Mouse (Mus musculus) embryo, embryonic 11 days (tissue): ENCODE results near the gene Itm2c.

ENCODE experiments used
- DNase-seq: peaks from one replicate; pipeline ENCODE4 v3.0.0-alpha.2; 2015

The Itm2c gene

DNA sequence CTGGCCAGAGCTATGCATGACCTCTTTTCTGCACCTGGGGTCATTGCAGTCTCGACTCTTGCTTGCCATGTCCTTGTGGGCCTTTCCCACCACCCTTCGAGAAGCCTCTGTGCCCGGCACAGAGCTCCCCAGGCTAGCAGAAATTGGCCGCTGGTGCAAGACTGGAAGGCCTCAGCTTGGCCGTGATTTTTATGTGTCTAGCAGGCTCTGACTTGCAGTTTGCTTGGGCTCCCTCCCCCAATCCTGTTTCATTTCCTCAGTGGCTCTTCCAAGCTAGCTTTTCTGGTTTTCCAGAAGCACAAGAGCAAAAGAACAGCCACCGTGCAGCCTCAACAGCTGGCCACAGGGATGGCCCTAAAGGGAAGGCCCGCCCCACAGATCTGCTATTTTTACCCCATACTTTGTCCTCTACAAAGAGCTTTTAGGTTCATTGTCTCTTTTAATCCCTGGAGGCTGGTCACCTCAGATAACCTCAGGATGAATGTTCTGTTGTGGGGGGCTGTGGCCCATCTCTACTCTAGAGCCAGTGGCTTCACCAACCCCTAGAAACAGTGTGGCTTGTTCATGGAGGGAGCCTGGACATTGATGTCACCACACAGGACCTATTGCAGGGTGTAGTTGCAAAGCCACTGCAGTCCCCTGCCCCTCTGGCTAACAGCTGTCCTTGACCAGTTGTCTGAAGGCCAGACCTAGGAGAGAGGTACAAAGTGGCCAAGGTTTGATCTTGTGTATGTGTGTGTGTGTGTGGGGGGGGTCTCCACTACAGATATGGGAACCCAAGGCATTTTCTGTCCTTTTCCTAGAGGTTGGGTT is 6.6 kb downstream of the Itm2c start:
- no peak for DNase-seq

GRCm38 (mm10) chr1:85901516-85902107 is 7.5 kb downstream of the Itm2c start:
- no peak for DNase-seq

DNA sequence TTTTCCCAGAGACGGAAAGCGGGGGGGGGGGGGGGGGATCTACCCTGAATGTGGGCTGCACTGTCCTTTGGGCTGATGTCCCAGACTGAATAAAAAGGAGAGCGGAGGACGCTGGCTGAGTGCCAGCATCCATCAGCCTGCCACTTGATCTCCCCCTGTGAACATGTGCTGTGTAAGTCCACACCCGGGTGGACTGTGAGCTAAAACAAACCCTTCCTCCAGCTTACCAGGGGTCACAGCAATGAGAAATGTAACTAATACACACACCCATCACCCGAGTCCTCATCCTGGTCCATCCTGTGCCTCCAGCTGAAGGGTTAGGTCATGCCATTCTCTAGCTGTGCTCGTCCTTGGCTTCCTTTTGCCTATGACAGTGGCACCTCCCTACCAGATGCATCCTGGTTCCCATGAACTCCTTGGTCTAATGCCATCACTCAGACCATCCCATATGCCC is 8.1 kb downstream of the Itm2c start:
- DNase-seq: no peak

GRCm38 (mm10) chr1:85906892-85907291 is 12.8 kb downstream of the Itm2c start:
- no peak for DNase-seq

- DNase-seq: no peak
Measured at GRCm38 (mm10) chr1:85908754-85909590, 14.9 kb downstream of the Itm2c start.

GRCm38 (mm10) chr1:85913078-85913755 is 19.1 kb downstream of the Itm2c start:
- no peak for DNase-seq

DNA sequence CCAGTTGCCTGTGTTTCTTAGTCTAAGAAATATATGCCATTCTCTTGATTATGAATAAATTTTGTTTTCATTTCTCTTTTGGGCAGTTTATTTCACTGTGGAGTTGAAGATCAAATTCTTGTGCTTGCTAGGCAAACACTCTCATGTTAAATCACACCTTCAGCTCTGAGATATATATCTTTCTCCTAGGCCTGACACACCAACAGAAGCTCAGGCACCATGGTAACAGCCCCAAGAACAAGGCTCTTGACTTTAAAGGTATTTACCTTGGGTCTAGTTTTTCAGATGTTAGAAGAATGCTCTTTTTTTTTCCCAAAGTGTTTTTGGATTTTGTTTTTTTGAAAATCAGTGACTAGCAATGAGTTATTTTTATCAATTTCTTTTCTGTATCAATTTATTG is 21.8 kb downstream of the Itm2c start:
- DNase-seq: no peak

DNA sequence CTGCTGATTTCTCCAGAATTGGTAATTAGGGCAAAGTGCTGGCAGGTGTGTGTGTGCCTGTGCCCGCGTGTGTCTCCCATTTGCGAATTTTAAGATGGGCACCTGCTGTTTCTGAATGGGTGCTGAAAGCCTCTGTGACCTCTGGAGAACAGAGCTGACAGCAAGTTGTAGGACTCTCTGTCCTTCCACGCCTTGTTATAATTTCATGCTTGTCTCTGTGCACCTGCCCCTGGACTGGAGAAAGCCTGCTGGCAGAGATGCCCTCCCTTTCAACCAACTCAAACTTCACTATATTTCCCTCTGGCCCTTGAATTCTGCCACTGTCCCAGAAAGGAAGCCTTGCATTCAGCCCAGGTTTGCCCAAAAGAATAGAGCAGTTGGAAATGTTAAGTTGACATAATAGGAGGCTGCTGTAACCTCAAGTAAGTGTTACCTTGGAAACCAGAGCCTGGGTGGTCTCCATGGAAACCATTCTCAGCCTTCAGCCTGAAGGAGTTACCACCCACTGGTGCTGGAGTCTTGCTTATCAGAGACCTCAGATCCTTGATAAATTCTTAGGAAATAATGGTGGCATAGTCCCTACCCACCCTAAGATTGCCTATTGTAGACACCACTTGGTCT is 22.9 kb downstream of the Itm2c start:
- DNase-seq: peak; percentile 74

- DNase-seq: no peak
Measured at GRCm38 (mm10) chr1:85919621-85920020, 25.5 kb downstream of the Itm2c start.

DNA sequence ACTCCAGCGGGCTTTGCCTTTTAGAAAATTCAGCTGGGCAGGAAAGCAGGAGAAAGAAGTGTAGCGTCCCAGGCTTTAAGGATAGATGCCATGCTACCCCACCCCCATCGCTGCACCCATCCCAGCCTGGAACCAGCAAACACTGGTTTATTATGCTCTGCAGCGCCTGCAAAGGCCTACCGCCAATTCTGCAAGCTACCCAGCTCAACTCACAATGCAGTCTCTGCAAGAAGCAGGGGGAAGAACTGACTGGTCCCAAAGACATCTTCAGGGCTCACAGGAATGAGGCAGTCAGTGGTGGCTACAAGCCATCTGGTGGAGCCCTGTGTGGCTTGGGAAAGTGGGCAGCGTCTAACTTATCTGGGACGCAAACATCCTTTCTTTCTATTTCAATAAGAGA is 27.6 kb downstream of the Itm2c start:
- no peak for DNase-seq

- no peak for DNase-seq
Measured at GRCm38 (mm10) chr1:85922127-85922864, 28.2 kb downstream of the Itm2c start.

DNA sequence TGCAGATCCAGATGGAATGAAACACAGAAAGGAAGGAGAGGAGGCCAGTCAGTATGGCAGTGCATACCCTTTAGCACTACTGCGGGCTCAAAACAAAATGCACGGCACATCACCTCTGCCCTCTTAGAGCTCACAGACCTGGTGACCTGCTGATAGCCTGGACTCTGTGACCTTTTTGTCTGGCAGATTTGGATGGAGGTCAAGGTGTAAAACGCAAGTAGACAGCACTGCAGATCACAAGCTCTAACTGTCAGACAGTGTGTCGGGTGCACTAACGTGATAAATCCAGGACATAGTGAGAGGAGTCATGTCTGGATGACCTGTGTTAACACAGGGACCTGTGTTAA is 28.8 kb downstream of the Itm2c start:
- DNase-seq: no peak

- no peak for DNase-seq
Measured at GRCm38 (mm10) chr1:85925183-85925582, 31.1 kb downstream of the Itm2c start.

- DNase-seq: peak; percentile 71
Measured at GRCm38 (mm10) chr1:85928057-85928687, 34.1 kb downstream of the Itm2c start, which contains the start of gene 4933407L21Rik. Gene 4933407L21Rik (plus strand): TSS chr1:85928483.

DNA sequence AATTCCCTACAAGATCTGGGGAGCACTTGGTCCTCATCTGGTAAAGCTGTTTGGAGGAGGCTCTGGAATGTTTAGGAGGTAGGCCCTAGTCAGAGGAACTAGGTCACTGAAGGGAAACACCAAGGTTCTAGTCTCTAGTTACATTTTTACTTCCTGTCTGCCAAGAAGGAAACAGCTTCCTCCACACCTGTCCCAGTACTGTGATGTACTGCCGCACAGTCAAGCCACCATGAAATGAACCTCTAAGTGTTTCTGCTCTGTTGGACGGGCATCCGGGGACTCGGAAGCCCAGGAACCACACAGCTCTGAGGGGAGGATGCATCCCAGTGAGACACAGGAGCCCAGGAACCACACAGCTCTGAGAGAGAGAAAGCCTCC is 34.6 kb downstream of the Itm2c start:
- no peak for DNase-seq

DNA sequence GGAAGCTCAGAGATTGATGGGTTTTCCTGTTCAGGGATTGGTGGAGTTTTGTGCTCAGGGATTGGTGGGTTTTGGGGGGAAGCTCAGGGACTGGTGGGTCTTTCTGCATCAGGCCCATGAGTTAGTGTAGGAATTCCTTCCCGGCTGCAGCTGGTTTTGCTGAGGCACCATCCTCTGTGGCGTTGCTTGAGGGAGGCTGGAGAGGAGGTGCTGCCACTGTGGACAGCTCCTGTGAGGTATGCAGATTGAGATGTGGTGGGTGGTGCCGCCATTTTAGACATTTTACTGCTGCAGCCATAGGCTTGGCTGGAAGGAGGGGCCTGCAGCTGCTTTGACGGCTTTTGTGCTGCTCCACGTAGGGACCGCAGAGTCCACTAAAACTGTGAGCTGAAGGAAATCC is 35.3 kb downstream of the Itm2c start:
- DNase-seq: no peak

GRCm38 (mm10) chr1:85931170-85931569 is 37.1 kb downstream of the Itm2c start:
- DNase-seq: no peak

DNA sequence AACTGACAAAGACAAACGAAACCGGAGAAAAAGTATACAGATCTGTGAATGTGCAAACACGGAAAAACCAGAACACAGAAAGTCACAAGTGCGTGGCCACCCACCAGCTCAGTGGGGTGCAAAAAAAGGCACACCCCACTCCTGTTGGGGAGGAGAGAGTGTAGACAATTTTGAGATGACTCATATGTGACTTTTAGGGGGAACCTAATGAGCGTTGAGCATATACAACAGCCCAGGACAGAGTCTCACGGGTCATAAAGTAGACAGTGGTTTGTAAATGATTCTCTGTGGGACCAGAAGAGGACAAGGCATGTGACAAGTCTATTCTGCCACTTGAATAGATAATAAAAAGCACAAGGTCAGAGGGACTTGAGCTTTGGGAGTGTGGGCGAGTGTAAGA is 39.1 kb downstream of the Itm2c start:
- peak; percentile 24 for DNase-seq

GRCm38 (mm10) chr1:85933631-85934465 is 39.8 kb downstream of the Itm2c start:
- peak; percentile 79 for DNase-seq

- no peak for DNase-seq
Measured at GRCm38 (mm10) chr1:85934560-85934959, 40.5 kb downstream of the Itm2c start.
